Mouse (Mus musculus) liver, adult (tissue): ENCODE measurements around the gene Rabgap1l.

Experiments
- GATA4 ChIP-seq: IDR thresholded peaks from 2 replicates; pipeline ENCODE4 v1.6.1; 2014; ENCODE audit warnings: mild to moderate bottlenecking, low read length; ENCODE audit not compliant: insufficient replicate concordance

Rabgap1l gene

GRCm38 (mm10) chr1:160746786-160747185, 46.2 kb downstream of the Rabgap1l start:
- no peak for TF ChIP-seq GATA4

- TF ChIP-seq GATA4 = no peak
These were observed 47.6 kb downstream of the Rabgap1l start for GRCm38 (mm10) chr1:160745238-160745930.

GRCm38 (mm10) chr1:160744009-160744408, 49.0 kb downstream of the Rabgap1l start:
- TF ChIP-seq GATA4 = no peak

GRCm38 (mm10) chr1:160743229-160743628, 49.8 kb downstream of the Rabgap1l start:
- no peak for TF ChIP-seq GATA4

GRCm38 (mm10) chr1:160740650-160741049, 52.4 kb downstream of the Rabgap1l start:
- TF ChIP-seq GATA4 = no peak

GRCm38 (mm10) chr1:160734743-160735142, 58.3 kb downstream of the Rabgap1l start:
- TF ChIP-seq GATA4 = no peak

- no peak for TF ChIP-seq GATA4
These were observed 63.1 kb downstream of the Rabgap1l start for GRCm38 (mm10) chr1:160729944-160730343.

GRCm38 (mm10) chr1:160717742-160718141, 75.3 kb downstream of the Rabgap1l start:
- TF ChIP-seq GATA4 = no peak

GRCm38 (mm10) chr1:160714685-160715084, 78.3 kb downstream of the Rabgap1l start:
- TF ChIP-seq GATA4 = no peak

GRCm38 (mm10) chr1:160713887-160714286, 79.1 kb downstream of the Rabgap1l start:
- no peak for TF ChIP-seq GATA4

- TF ChIP-seq GATA4 = no peak
These were observed 79.6 kb downstream of the Rabgap1l start for GRCm38 (mm10) chr1:160713383-160713782.

GRCm38 (mm10) chr1:160710539-160710938, 82.5 kb downstream of the Rabgap1l start:
- no peak for TF ChIP-seq GATA4

GRCm38 (mm10) chr1:160704596-160704995, 88.4 kb downstream of the Rabgap1l start:
- TF ChIP-seq GATA4 = no peak

GRCm38 (mm10) chr1:160703813-160704212, 89.2 kb downstream of the Rabgap1l start:
- no peak for TF ChIP-seq GATA4

GRCm38 (mm10) chr1:160693094-160693447, 99.9 kb downstream of the Rabgap1l start:
- no peak for TF ChIP-seq GATA4

GRCm38 (mm10) chr1:160692224-160693093, 100.6 kb downstream of the Rabgap1l start:
- no peak for TF ChIP-seq GATA4

- TF ChIP-seq GATA4 = no peak
These were observed 101.8 kb downstream of the Rabgap1l start for GRCm38 (mm10) chr1:160691196-160691590.
